Mouse (Mus musculus): ENCODE results near the gene Nutf2-ps1. TPM values are rescaled to one million over a fixed set of nuclear protein-coding genes. Genes with fewer than 3 reads are reported as not detected.

The Nutf2-ps1 gene
- total RNA-seq, 1 experiment = 48.2 TPM

DNA sequence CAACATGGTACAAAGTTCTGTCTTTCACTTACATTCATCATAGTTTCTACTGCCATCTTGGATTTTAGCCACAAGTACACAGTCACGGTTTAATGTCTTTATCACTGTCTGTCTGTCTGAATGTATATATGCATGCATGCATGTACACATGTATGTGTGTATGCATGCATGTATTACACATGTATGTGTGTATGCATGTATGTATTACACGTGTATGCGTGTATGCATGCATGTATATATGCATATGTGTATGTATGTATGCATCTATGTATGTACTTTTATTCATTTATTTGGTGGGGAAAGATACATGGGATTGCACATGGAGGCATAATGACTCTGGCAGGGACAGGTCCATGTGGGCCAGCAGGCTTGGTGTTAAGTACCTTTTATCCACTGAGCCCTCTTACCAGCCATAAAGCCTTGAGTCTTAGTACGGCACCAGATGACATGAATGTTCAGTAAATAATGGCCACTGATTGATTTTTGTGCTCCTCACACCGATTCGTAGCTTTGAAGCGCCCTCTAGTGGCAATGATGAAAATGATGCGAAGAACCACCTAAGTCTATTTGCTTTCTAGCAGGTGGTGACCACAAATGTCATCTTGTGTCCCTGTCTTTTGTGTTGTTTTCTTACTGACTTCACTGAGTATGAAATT is 10.1 kb downstream of the Nutf2-ps1 start:
- Histone ChIP-seq H3K27ac (ENCODE audit: insufficient read depth, low read depth, low read length, poor library complexity, severe bottlenecking) (no peak overlapping the region), H3K9ac (ENCODE audit: insufficient read depth, low read depth, low read length, poor library complexity, severe bottlenecking) (no peak overlapping the region), H3K36me3 (ENCODE audit: control insufficient read depth, insufficient read depth, low read length, poor library complexity, severe bottlenecking) (no peaks in the 10 kb centered on the region), H3K4me3 (ENCODE audit: insufficient read depth in 1 of 2, low read depth in 1 of 2, low read length in 2 of 2, poor library complexity in 1 of 2, severe bottlenecking in 1 of 2) (no peak overlapping the region), H3K9me3 (ENCODE audit: control insufficient read depth, insufficient read depth, low read depth, low read length) (peaks cover 3% of the 10 kb centered on the region; the same call in 1 of the 2 replicates), H3K4me1 (ENCODE audit: control insufficient read depth in 2 of 2, insufficient read depth in 2 of 2, low read length in 2 of 2, poor library complexity in 1 of 2) (peaks cover 2 to 12% of the 10 kb centered on the region in 2 experiments; a peak in 3 of 4 replicates)
- in situ Hi-C loops (cut with MboI; ENCODE audit: low sequenced_read_pairs in 2 of 2, unreplicated experiment in 2 of 2) = loop anchor here (10.0 kb wide), 2 partner anchors 174 to 184 kb away; partner anchors contain the start of gene Smndc1 (in 1 of the 2)
- no peak for TF ChIP-seq HCFC1 (IDR thresholded peaks at IDR 0.05; ENCODE audit: borderline replicate concordance, insufficient read depth, low read length)
- TF ChIP-seq ZNF384 (IDR thresholded peaks at IDR 0.05; ENCODE audit: low read depth, low read length) = 0 out of 2 replicates have a peak, but pooled peaks have one; percentile 27
- no peak for TF ChIP-seq CHD2 (IDR thresholded peaks at IDR 0.05; ENCODE audit: low read depth, low read length)
- no peak for TF ChIP-seq MAFK (IDR thresholded peaks at IDR 0.05; ENCODE audit: insufficient read depth, low read depth, low read length)
- peak; percentile 92 for TF ChIP-seq ZC3H11A (IDR thresholded peaks at IDR 0.05; ENCODE audit: borderline replicate concordance, low read depth, low read length)
- no peak for DNase-seq (ENCODE audit: low read depth, low spot score)

DNA sequence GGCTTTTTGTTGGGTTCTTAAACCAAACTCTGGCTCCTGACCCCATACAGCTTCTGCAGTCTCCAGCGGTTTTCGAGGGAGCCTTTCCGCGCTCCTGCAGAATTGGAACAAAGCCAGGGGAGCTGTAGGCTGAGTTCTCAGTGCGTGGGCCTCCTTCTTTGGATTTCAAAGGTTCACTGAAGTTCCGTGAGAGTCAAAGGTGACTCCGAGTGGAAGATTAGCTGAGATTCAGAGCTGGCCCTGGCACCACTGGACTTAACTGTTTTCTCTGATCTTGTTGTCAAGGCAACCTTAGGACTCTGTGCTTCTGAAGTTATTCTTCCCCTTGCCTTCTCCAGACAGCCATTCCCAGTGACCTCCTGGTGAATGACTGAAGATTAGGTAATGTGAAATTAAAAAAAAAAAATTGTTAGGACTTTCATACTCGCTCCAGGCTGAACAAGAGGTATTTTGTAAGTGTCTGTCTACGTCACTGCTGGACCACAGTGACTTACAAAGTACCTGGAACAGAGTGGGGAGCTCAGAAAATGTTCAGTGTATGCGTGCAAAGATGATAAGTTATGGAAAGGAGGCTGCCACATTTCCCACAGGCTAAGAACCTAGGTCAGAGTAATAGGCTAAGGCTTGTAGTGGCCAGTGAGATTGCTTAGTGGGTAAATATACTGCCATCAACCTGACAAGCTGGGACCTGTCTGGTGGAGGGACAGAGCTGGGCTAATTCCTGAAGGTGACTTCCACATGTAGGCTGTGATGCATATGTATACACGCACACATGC is 11.7 kb downstream of the Nutf2-ps1 start:
- peaks cover 2 to 16% of the 10 kb centered on the region in 2 experiments; a peak in 3 of 4 replicates for H3K4me1 ChIP-seq (ENCODE audit: control insufficient read depth in 2 of 2, insufficient read depth in 2 of 2, low read length in 2 of 2, poor library complexity in 1 of 2)
- no peak overlapping the region for H3K27ac ChIP-seq (ENCODE audit: insufficient read depth, low read depth, low read length, poor library complexity, severe bottlenecking)
- H3K9me3 ChIP-seq (ENCODE audit: control insufficient read depth, insufficient read depth, low read depth, low read length) = 0 out of 2 replicates have a peak, but pooled peaks cover 2% of the 10 kb centered on the region
- TF ChIP-seq MAFK (IDR thresholded peaks at IDR 0.05; ENCODE audit: insufficient read depth, low read depth, low read length) (no peak), CHD2 (IDR thresholded peaks at IDR 0.05; ENCODE audit: low read depth, low read length) (no peak), ZNF384 (IDR thresholded peaks at IDR 0.05; ENCODE audit: low read depth, low read length) (no peak), ZC3H11A (IDR thresholded peaks at IDR 0.05; ENCODE audit: borderline replicate concordance, low read depth, low read length) (no peak), HCFC1 (IDR thresholded peaks at IDR 0.05; ENCODE audit: borderline replicate concordance, insufficient read depth, low read length) (no peak)
- H3K9ac ChIP-seq (ENCODE audit: insufficient read depth, low read depth, low read length, poor library complexity, severe bottlenecking) = no peak overlapping the region
- DNase-seq (ENCODE audit: low read depth, low spot score) = no peak
- no peaks in the 10 kb centered on the region for H3K36me3 ChIP-seq (ENCODE audit: control insufficient read depth, insufficient read depth, low read length, poor library complexity, severe bottlenecking)
- H3K4me3 ChIP-seq (ENCODE audit: insufficient read depth in 1 of 2, low read depth in 1 of 2, low read length in 2 of 2, poor library complexity in 1 of 2, severe bottlenecking in 1 of 2) = no peak overlapping the region
- in situ Hi-C loops (cut with MboI; ENCODE audit: low sequenced_read_pairs in 2 of 2, unreplicated experiment in 2 of 2) = loop anchor here (10.0 kb wide), 2 partner anchors 172 to 182 kb away; partner anchors contain the start of gene Smndc1 (in 1 of the 2)

DNA sequence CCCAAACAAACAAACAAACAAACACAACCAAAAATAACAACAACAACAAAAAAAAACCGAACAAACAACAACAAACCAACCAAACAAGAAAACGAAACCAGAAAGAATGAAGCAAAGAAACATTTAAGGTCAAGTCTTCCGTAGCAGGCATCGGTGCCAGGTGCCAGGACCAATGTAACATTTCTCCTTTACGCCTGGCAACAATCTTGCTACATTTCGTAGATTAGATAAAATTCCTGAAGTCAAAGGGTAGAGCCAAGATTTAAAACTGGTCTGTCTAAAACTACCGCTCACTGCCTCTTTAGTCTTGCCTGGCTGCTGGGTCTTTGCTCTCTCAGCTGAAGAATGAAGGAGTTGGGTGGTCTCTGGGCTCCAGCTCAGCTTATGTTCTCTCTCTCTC is 12.8 kb downstream of the Nutf2-ps1 start:
- H3K4me3 ChIP-seq (ENCODE audit: insufficient read depth in 1 of 2, low read depth in 1 of 2, low read length in 2 of 2, poor library complexity in 1 of 2, severe bottlenecking in 1 of 2) = no peak overlapping the region
- DNase-seq (ENCODE audit: low read depth, low spot score) = no peak
- no peak for TF ChIP-seq ZC3H11A (IDR thresholded peaks at IDR 0.05; ENCODE audit: borderline replicate concordance, low read depth, low read length)
- TF ChIP-seq HCFC1 (IDR thresholded peaks at IDR 0.05; ENCODE audit: borderline replicate concordance, insufficient read depth, low read length) = no peak
- no peak for TF ChIP-seq MAFK (IDR thresholded peaks at IDR 0.05; ENCODE audit: insufficient read depth, low read depth, low read length)
- TF ChIP-seq ZNF384 (IDR thresholded peaks at IDR 0.05; ENCODE audit: low read depth, low read length) = no peak
- no peak for TF ChIP-seq CHD2 (IDR thresholded peaks at IDR 0.05; ENCODE audit: low read depth, low read length)
- no peaks in the 10 kb centered on the region for H3K36me3 ChIP-seq (ENCODE audit: control insufficient read depth, insufficient read depth, low read length, poor library complexity, severe bottlenecking)
- no peak overlapping the region for H3K9ac ChIP-seq (ENCODE audit: insufficient read depth, low read depth, low read length, poor library complexity, severe bottlenecking)
- in situ Hi-C loops (cut with MboI; ENCODE audit: low sequenced_read_pairs in 2 of 2, unreplicated experiment in 2 of 2) = loop anchor here (10.0 kb wide), 2 partner anchors 171 to 181 kb away; partner anchors contain the start of gene Smndc1 (in 1 of the 2)
- H3K9me3 ChIP-seq (ENCODE audit: control insufficient read depth, insufficient read depth, low read depth, low read length) = 0 out of 2 replicates have a peak, but pooled peaks cover 2% of the 10 kb centered on the region
- H3K4me1 ChIP-seq (ENCODE audit: control insufficient read depth in 2 of 2, insufficient read depth in 2 of 2, low read length in 2 of 2, poor library complexity in 1 of 2) = peaks cover 2 to 21% of the 10 kb centered on the region in 2 experiments; a peak in 3 of 4 replicates
- H3K27ac ChIP-seq (ENCODE audit: insufficient read depth, low read depth, low read length, poor library complexity, severe bottlenecking) = no peak overlapping the region

DNA sequence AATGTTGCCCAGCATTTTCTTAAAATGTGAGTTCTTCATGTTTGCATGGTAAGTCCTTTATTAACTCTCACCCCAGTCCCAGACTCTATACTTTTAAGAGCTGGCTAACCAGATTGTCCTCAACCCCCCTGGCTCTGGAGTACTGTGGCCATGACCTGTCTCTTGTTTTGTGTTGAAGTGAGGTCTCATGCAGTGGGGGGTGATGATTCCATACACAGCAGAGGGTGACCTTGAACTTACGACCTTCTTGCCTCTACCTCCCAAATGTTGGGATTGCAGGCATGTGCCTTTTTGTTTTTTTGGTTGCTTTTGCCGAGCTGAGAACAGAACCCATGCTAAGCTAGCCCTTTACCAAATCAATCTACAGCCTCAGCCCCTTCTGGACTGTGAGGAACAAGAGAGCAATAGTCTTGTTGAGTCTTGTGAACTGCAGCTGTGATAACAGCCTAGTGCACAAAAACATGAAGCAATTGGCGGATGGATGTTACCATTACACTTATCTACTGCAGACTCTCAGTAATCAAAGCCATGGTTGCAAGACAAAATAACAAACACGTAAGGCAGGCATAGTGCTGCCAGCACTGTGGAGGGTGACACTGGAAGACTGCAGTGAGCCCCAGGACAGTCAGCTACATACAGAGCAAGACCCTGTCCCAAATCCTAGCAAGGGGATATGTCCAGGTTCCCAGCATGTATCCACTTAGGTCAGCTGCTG is 13.4 kb downstream of the Nutf2-ps1 start:
- no peak for DNase-seq (ENCODE audit: low read depth, low spot score)
- H3K36me3 ChIP-seq (ENCODE audit: control insufficient read depth, insufficient read depth, low read length, poor library complexity, severe bottlenecking) = no peaks in the 10 kb centered on the region
- in situ Hi-C loops (cut with MboI; ENCODE audit: low sequenced_read_pairs in 2 of 2, unreplicated experiment in 2 of 2) = loop anchor here (10.0 kb wide), 2 partner anchors 171 to 181 kb away; partner anchors contain the start of gene Smndc1 (in 1 of the 2)
- peaks cover 2 to 21% of the 10 kb centered on the region in 2 experiments; a peak in 3 of 4 replicates for H3K4me1 ChIP-seq (ENCODE audit: control insufficient read depth in 2 of 2, insufficient read depth in 2 of 2, low read length in 2 of 2, poor library complexity in 1 of 2)
- no peak overlapping the region for H3K9ac ChIP-seq (ENCODE audit: insufficient read depth, low read depth, low read length, poor library complexity, severe bottlenecking)
- TF ChIP-seq HCFC1 (IDR thresholded peaks at IDR 0.05; ENCODE audit: borderline replicate concordance, insufficient read depth, low read length) (no peak), ZC3H11A (IDR thresholded peaks at IDR 0.05; ENCODE audit: borderline replicate concordance, low read depth, low read length) (no peak), CHD2 (IDR thresholded peaks at IDR 0.05; ENCODE audit: low read depth, low read length) (no peak), MAFK (IDR thresholded peaks at IDR 0.05; ENCODE audit: insufficient read depth, low read depth, low read length) (no peak), ZNF384 (IDR thresholded peaks at IDR 0.05; ENCODE audit: low read depth, low read length) (no peak)
- no peak overlapping the region for H3K27ac ChIP-seq (ENCODE audit: insufficient read depth, low read depth, low read length, poor library complexity, severe bottlenecking)
- H3K9me3 ChIP-seq (ENCODE audit: control insufficient read depth, insufficient read depth, low read depth, low read length) = no peaks in the 10 kb centered on the region
- no peak overlapping the region for H3K4me3 ChIP-seq (ENCODE audit: insufficient read depth in 1 of 2, low read depth in 1 of 2, low read length in 2 of 2, poor library complexity in 1 of 2, severe bottlenecking in 1 of 2)
